Mouse (Mus musculus) forebrain, embryonic 10.5 days (tissue): ENCODE results near the gene Ccdc191. TPM values are rescaled to one million over a fixed set of nuclear protein-coding genes. Genes with fewer than 3 reads are reported as not detected.

Experiments
- DNase-seq: peaks from one replicate; pipeline ENCODE4 v3.0.0-alpha.2; 2017; ENCODE audit warnings: low spot score; ENCODE audit errors: extremely low spot score
- H3K27ac ChIP-seq: fragments of 300-500 bp; sonication (generic); 2 replicates; pipeline ENCODE4 v1.5.1; 2016; ENCODE audit warnings: mild to moderate bottlenecking
- H3K27me3 ChIP-seq: fragments of 300-500 bp; sonication (generic); 2 replicates; pipeline ENCODE4 v1.6.1; 2016; ENCODE audit warnings: mild to moderate bottlenecking; ENCODE audit not compliant: poor library complexity, severe bottlenecking
- H3K36me3 ChIP-seq: fragments of 300-500 bp; sonication (generic); replicated peaks from 2 replicates; pipeline ENCODE4 v1.6.1; 2016; ENCODE audit warnings: mild to moderate bottlenecking, moderate library complexity
- H3K4me1 ChIP-seq: fragments of 300-500 bp; sonication (generic); 2 replicates; pipeline ENCODE4 v1.6.1; 2016
- H3K4me3 ChIP-seq: fragments of 300-500 bp; sonication (generic); 2 replicates; pipeline ENCODE4 v1.5.1; 2016; ENCODE audit warnings: mild to moderate bottlenecking, moderate library complexity
- H3K9me3 ChIP-seq: fragments of 300-500 bp; sonication (generic); 2 replicates; pipeline ENCODE4 v1.6.1; 2016; ENCODE audit warnings: mild to moderate bottlenecking, moderate library complexity
- WGBS: fragments of 180-500 bp; shearing (Covaris S2); methylation state at CpG from one replicate; pipeline ENCODE4 v1.1.7; 2016; 5-methylcytosine and 5-hydroxymethylcytosine counted together
- polyA plus RNA-seq: library from polyadenylated mRNA; unstranded; fragments of >200 nt; fragmentation: Nextera tagmentation; extraction: Ambion mirVana; gene quantifications from 2 replicates; pipeline ENCODE4 v1.2.1, GENCODE M21; 2016

Ccdc191 gene
- polyA plus RNA-seq, 1 experiment from 2014 or later, result 17.0 TPM

DNA sequence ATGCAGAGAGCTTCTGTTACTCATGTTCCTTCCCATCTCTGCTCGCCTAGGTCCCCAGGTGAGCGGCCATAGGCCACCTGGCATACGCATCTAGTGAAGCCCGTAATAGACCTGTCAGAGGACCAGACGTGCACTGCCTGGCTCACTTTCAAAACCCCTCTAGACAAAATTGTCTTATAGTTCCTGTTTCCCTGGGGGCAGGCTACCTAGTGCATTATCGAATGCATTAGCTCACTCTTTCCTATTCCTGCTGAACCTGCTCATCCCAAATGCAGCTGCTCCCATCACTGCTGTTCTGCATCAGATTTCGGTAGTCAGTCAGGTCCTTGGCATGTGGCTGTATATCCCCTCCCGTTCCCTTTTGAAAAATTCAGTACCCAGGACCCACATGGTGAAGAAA lies 45.3 kb downstream of the Ccdc191 start:
- no peak for DNase-seq
- Histone ChIP-seq H3K27ac (no peak overlapping the region), H3K36me3 (peaks cover 6% of the 10 kb centered on the region; the same call in 1 of the 2 replicates), H3K4me1 (no peaks in the 10 kb centered on the region), H3K9me3 (no peaks in the 10 kb centered on the region), H3K4me3 (no peak overlapping the region), H3K27me3 (no peaks in the 10 kb centered on the region)
- 92% methylated on average over 8 of the region's 8 CpGs for WGBS

DNA sequence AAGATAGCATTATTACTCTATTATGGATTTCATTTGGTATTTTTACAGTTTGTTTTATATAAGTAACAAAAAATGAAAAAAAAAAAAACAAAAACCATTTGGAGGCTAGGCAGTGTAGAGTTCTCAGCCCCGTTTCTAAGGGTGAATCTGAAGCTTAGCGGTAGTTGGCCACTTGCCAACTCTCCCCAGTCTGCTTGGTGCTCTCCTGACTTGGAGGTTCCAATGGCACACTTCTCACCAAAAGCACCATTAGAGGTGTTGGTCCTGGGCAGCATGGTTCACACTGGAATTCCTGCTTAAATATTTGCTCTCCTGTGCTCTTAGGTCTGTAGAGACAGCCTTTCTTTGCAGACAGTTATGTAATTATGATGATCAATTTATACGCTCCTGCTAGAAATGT lies 45.8 kb downstream of the Ccdc191 start:
- H3K36me3 ChIP-seq, result peaks cover 6% of the 10 kb centered on the region; the same call in 1 of the 2 replicates
- no peaks in the 10 kb centered on the region for H3K9me3 ChIP-seq
- DNase-seq, result no peak
- no peaks in the 10 kb centered on the region for H3K4me1 ChIP-seq
- no peaks in the 10 kb centered on the region for H3K27me3 ChIP-seq
- WGBS, result 94% methylated on average over 3 of the region's 3 CpGs
- no peak overlapping the region for H3K4me3 ChIP-seq
- H3K27ac ChIP-seq, result no peak overlapping the region

DNA sequence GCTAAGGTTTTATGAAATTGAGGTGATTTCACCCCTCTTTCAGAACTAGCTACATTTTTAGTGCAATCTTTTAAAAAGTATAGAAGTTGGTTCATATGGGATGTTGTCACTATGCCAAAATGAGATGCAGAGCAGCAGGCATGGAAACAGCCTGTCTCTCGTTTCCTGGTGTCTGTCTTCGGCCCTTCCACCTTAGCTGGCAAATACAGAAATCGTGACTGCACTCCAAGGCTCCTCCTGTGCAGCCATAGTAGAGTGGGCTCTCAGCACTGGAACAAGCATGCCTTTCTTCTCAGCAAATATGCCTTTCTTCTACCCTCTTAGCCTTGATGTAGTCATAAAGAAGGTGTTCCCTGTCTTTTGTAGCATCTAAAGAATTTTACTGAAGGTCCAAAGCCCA lies 46.3 kb downstream of the Ccdc191 start:
- Histone ChIP-seq H3K27ac (no peak overlapping the region), H3K4me1 (no peaks in the 10 kb centered on the region), H3K4me3 (no peak overlapping the region), H3K27me3 (no peaks in the 10 kb centered on the region), H3K9me3 (no peaks in the 10 kb centered on the region), H3K36me3 (peaks cover 6% of the 10 kb centered on the region; the same call in 1 of the 2 replicates)
- no peak for DNase-seq
- WGBS, result 85% methylated on average over 3 of the region's 3 CpGs

DNA sequence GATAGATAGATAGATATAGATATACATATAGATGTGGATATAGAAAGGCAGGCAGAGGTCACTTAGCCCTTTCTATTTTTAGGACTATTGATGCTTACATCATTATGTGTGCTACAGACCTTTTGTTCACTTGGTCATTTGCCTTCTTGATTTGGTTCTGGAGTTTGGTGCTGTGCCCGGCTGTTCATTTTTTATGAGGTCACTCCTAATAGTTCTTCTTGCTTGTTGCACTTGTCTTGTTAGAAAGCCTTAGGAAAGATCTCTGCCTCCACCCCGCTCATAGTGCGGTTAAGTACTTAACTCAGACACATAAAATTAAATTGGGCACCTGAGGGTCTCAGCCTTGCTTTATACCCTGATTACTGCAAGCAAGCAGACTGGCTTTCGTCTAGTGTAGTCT lies 51.2 kb downstream of the Ccdc191 start:
- Histone ChIP-seq H3K4me1 (no peaks in the 10 kb centered on the region), H3K4me3 (no peak overlapping the region), H3K27ac (no peak overlapping the region), H3K36me3 (peaks cover 6% of the 10 kb centered on the region; the same call in 1 of the 2 replicates), H3K9me3 (no peaks in the 10 kb centered on the region), H3K27me3 (no peaks in the 10 kb centered on the region)
- 93% methylated on average over 4 of the region's 4 CpGs for WGBS
- DNase-seq, result no peak

DNA sequence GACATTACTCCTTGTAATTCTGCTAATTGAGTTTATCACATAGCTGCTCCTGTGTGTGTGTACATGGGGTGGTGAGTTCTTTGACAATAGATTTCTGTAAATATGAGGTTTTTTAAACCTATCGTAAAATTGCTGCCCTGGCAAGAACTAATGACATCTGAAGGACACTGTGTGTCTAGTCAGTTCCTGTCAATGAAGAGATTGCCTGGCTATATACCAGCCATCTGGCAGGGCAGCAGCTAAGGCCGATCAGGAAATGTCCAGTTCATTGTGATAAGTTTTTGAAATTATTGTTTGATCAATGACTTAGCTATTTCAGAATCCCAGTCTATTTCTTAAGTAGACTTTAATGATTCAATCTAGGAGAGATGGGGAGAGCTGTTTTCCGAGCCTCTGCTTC lies 55.8 kb downstream of the Ccdc191 start:
- H3K4me3 ChIP-seq, result no peak overlapping the region
- DNase-seq, result no peak
- no peaks in the 10 kb centered on the region for H3K36me3 ChIP-seq
- H3K27me3 ChIP-seq, result no peaks in the 10 kb centered on the region
- no peaks in the 10 kb centered on the region for H3K4me1 ChIP-seq
- H3K27ac ChIP-seq, result no peak overlapping the region
- H3K9me3 ChIP-seq, result no peaks in the 10 kb centered on the region
- WGBS, result 91% methylated on average over 3 of the region's 3 CpGs

DNA sequence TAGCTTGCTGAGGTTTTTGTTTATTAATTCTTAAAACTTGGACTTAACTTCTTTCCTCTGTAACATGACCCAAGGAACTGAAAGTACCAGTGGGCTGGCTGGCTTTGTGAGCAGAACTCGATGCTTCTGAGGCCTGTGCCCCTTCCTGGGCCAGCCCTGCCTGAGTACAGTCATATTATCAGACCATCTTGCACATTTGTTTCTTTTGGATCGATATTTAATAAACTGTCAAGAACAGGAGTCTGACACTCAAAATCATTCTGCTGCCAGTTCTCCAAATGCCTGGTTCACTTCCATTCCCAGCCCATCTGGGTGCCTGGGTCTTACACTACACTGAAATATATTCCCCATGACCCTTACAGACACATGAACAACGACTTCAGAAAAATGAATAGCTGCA lies 56.3 kb downstream of the Ccdc191 start:
- DNase-seq, result no peak
- 87% methylated on average over 3 of the region's 3 CpGs for WGBS
- no peaks in the 10 kb centered on the region for H3K4me1 ChIP-seq
- H3K27ac ChIP-seq, result no peak overlapping the region
- H3K36me3 ChIP-seq, result no peaks in the 10 kb centered on the region
- H3K9me3 ChIP-seq, result no peaks in the 10 kb centered on the region
- no peaks in the 10 kb centered on the region for H3K27me3 ChIP-seq
- H3K4me3 ChIP-seq, result no peak overlapping the region

DNA sequence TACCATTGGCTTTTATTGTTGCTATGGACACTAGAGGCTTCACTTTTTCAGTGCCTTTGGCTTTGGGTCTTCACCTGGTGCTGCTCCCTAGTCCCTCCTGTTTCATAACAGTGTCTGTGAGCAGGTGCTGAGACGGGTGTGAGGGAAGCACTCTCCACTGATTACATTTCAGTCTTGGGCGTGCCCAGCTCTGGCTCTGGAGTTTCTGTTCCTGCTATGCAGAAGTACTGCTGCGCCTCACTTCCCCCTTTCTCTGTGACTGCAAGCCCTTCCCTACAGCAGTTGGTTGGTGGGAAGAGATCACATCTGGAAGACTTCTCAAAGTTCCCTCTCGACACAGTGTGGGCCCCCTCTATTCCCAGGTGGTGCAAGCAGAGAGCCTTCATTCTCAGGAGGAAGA lies 62.0 kb downstream of the Ccdc191 start:
- H3K9me3 ChIP-seq, result no peaks in the 10 kb centered on the region
- H3K4me1 ChIP-seq, result no peaks in the 10 kb centered on the region
- WGBS, result 85% methylated on average over 4 of the region's 4 CpGs

DNA sequence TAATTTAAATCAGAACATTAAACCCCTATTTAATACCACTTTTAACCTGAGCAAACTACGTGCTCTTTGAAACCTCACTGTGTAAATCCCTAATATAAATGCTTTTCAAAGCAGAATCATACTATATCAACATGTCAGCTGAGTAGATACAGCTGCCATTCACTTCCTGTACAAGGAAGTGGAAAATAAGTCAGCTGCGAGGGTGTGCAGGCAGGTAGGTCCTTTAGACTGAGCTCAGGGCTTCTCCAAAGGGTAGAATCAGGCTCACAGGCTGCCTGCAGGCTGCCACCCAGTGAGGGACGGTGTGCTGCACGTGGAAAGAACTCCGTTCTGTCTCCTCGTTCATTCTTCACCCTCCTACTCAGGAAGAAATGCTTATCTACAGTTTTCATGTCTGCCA lies 65.3 kb downstream of the Ccdc191 start:
- 85% methylated on average over 6 of the region's 6 CpGs for WGBS
- no peaks in the 10 kb centered on the region for H3K9me3 ChIP-seq

More for the DNA sequence above, 62.0 kb downstream of the Ccdc191 start:
- no peak overlapping the region for H3K27ac ChIP-seq
- H3K36me3 ChIP-seq, result peaks cover 5% of the 10 kb centered on the region; the same call in 1 of the 2 replicates
- no peak overlapping the region for H3K4me3 ChIP-seq
- no peaks in the 10 kb centered on the region for H3K27me3 ChIP-seq
- no peak for DNase-seq

DNA sequence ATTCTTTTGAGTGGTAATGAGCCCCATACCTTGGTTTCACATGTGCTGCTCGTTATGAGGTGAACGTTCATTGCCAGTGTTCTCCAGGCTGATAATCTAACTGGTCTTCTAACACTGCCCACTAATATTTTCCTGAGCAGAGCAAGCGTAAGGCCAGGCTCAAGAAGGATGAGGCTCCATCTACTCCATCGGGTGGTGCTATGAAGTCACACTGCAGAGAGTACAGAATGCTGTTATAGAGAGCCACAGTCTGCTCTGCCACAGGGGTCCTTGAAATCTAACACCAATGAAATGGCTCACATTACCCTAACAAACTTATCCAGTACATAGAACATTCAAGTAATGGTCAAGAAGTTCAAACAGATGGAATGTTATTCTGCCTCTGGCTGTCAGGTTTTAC lies 68.4 kb downstream of the Ccdc191 start:
- H3K27me3 ChIP-seq, result no peaks in the 10 kb centered on the region

More for the DNA sequence above, 65.3 kb downstream of the Ccdc191 start:
- no peak overlapping the region for H3K4me3 ChIP-seq
- no peak for DNase-seq
- peaks cover 21% of the 10 kb centered on the region for H3K36me3 ChIP-seq
- no peaks in the 10 kb centered on the region for H3K4me1 ChIP-seq
- no peak overlapping the region for H3K27ac ChIP-seq
- H3K27me3 ChIP-seq, result no peaks in the 10 kb centered on the region

DNA sequence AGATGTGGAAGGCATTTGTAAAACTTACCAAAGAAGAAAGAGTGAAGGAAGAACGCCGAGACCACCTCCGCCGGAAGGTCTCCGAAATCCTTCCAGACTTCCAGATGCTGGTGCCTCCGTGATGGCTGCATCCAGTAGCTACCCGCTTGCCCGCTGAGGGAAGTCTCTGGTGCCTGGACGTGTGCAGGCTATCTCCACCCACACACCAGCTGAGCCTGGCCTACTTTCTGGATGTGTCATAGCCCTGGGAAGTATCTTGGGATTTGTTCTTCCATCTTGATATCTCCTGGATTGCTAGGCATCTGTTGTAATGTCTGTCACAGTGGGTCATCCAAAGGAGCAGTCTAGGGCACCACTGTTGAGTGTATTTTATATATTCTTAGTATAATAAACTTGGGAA lies 73.7 kb downstream of the Ccdc191 start:
- H3K4me1 ChIP-seq, result peaks cover 11% of the 10 kb centered on the region
- H3K27ac ChIP-seq, result no peak overlapping the region
- 95% methylated on average over 9 of the region's 9 CpGs for WGBS
- H3K36me3 ChIP-seq, result peaks cover 17% of the 10 kb centered on the region; the same call in 1 of the 2 replicates
- H3K27me3 ChIP-seq, result no peaks in the 10 kb centered on the region
- no peak for DNase-seq
- no peak overlapping the region for H3K4me3 ChIP-seq
- no peaks in the 10 kb centered on the region for H3K9me3 ChIP-seq

More for the DNA sequence above, 68.4 kb downstream of the Ccdc191 start:
- WGBS, result 84% methylated on average over 4 of the region's 4 CpGs
- Histone ChIP-seq H3K27ac (no peak overlapping the region), H3K36me3 (peaks cover 26% of the 10 kb centered on the region), H3K4me3 (no peak overlapping the region), H3K4me1 (no peaks in the 10 kb centered on the region), H3K9me3 (no peaks in the 10 kb centered on the region)
- no peak for DNase-seq

DNA sequence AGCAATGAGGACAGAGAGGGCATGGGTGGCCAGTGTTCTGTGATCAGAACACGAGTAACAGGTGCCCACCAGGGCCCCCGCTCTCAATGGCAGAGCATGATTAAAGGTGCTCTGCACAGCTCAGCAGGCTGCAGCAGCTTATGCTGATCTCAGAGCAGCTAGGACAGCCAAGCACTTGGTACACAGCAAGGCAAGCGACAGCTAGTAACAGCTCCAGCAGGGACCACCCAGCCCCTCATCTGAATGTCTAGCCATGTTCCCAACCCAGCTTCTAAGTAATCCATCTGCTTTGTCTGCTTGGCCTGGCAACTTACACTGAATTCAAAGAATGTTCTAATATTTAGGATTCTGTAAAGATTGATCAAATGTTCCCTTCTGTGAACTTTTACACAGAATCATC lies 74.2 kb downstream of the Ccdc191 start:
- Histone ChIP-seq H3K4me1 (peaks cover 11% of the 10 kb centered on the region), H3K27ac (no peak overlapping the region), H3K27me3 (no peaks in the 10 kb centered on the region), H3K36me3 (peaks cover 17% of the 10 kb centered on the region; the same call in 1 of the 2 replicates), H3K4me3 (no peak overlapping the region), H3K9me3 (no peaks in the 10 kb centered on the region)
- DNase-seq, result no peak
- 88% methylated on average over 3 of the region's 3 CpGs for WGBS

DNA sequence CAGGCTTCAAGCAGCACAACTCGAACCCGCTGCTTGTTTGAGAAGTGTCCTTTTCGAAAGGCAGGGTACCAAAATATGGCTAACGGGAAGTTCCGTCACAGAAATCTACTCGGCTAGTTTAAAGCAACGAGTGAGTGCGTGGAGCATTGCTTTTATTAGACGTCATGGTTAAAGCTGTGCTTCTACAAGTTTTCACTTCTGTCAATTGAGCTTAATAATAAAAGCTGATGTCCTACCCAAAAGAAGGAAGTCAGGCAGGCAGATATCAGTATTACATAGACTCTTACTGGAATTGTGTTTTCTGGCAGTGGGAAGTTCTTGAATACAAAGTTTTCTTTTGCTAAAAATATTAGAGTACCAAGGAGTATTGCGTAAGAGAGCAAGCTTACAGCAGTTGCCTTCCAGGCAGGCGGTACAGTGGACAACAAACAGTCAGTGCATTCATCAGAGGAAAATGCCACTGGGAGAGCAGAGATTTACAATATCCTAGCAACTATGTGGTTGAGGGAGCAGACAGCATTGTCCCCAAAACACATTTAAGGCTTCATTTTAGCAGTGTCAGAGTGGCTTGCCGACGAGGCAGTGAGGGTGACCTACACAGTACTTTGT lies 76.3 kb downstream of the Ccdc191 start:
- H3K4me3 ChIP-seq, result no peak overlapping the region
- no peak overlapping the region for H3K27ac ChIP-seq
- no peaks in the 10 kb centered on the region for H3K27me3 ChIP-seq
- 86% methylated on average over 13 of the region's 13 CpGs for WGBS
- H3K4me1 ChIP-seq, result peaks cover 11% of the 10 kb centered on the region
- no peak for DNase-seq
- H3K9me3 ChIP-seq, result no peaks in the 10 kb centered on the region
- peaks cover 12% of the 10 kb centered on the region; the same call in 1 of the 2 replicates for H3K36me3 ChIP-seq

DNA sequence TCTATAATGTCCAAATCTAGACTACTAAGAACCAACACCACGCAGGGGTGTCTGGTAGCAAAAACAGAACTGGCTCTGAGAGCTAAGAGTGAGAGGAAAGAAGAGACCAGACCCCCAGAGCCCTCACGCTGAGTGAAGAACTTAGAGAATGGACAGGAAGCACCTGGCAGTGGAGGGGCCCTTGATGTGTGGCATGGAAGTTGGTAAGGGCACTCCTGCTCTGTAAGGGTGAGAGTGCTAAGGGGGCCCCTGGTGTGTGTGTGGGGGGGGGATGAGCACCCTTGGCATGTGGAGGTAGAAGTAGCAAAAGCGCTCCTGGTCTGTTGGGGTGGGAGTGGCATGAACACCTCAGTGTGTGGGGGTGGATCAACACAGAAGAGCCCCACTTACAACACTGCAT lies 80.8 kb downstream of the Ccdc191 start:
- H3K27me3 ChIP-seq, result no peaks in the 10 kb centered on the region
- H3K4me1 ChIP-seq, result peaks cover 19% of the 10 kb centered on the region
- no peak overlapping the region for H3K4me3 ChIP-seq
- DNase-seq, result no peak
- H3K9me3 ChIP-seq, result no peaks in the 10 kb centered on the region
- H3K27ac ChIP-seq, result no peak overlapping the region
- no peaks in the 10 kb centered on the region for H3K36me3 ChIP-seq
- 89% methylated on average over 3 of the region's 3 CpGs for WGBS

DNA sequence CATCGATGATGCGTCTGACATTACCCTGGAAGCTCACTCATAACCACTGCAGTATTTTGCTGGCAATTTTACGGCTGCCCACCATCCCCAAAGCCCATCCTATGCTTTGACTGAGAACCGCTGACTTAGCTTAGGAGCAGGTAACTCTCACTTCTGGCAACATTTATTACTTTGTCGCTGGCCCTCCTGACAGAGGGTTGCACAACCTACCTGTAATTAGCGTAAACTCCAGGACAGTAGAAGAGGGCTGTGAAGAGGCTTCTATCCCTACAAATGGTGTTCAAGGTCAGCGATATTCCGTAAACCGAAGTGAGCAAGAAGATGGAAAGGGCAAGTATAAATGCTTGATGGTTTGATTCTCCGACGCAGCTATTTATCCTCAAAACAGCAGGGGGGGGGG lies 81.6 kb downstream of the Ccdc191 start:
- Histone ChIP-seq H3K27ac (no peak overlapping the region), H3K27me3 (no peaks in the 10 kb centered on the region), H3K4me1 (peaks cover 15% of the 10 kb centered on the region), H3K36me3 (no peaks in the 10 kb centered on the region), H3K4me3 (no peak overlapping the region), H3K9me3 (no peaks in the 10 kb centered on the region)
- DNase-seq, result no peak
- WGBS, result 93% methylated on average over 11 of the region's 11 CpGs
